Mouse (Mus musculus) urinary bladder, postnatal 4 days (tissue): Measurements from ENCODE around the gene Tpm1.

Experiments used
- DNase-seq, 2 experiments: peaks; one replicate each; pipeline ENCODE4 v3.0.0; 2021 to 2022; ENCODE audit warnings: low spot score in 2 of 2

Gene Tpm1

GRCm38 (mm10) chr9:67046881-67047605 lies 2.2 kb downstream of the Tpm1 start:
- DNase-seq: no peak

GRCm38 (mm10) chr9:67045966-67046602 lies 3.1 kb downstream of the Tpm1 start:
- DNase-seq: no peak

- no peak for DNase-seq
These were observed 3.9 kb downstream of the Tpm1 start for GRCm38 (mm10) chr9:67045306-67045675.

GRCm38 (mm10) chr9:67044551-67045305 lies 4.5 kb downstream of the Tpm1 start:
- peak in 1 of 2 experiments; percentile 54 for DNase-seq

- DNase-seq: peak; percentile 99
These were observed 5.7 kb downstream of the Tpm1 start for GRCm38 (mm10) chr9:67043231-67044199.

GRCm38 (mm10) chr9:67042813-67043207 lies 6.4 kb downstream of the Tpm1 start:
- DNase-seq: no peak

- DNase-seq: no peak
These were observed 7.1 kb downstream of the Tpm1 start for GRCm38 (mm10) chr9:67041840-67042812.

GRCm38 (mm10) chr9:67040963-67041839 lies 8.0 kb downstream of the Tpm1 start:
- DNase-seq: no peak

- DNase-seq: no peak
These were observed 9.3 kb downstream of the Tpm1 start for GRCm38 (mm10) chr9:67039867-67040266.

GRCm38 (mm10) chr9:67038686-67039085 lies 10.5 kb downstream of the Tpm1 start:
- DNase-seq: no peak

GRCm38 (mm10) chr9:67037666-67038065 lies 11.5 kb downstream of the Tpm1 start:
- no peak for DNase-seq

- no peak for DNase-seq
These were observed 12.6 kb downstream of the Tpm1 start for GRCm38 (mm10) chr9:67036527-67037118.

GRCm38 (mm10) chr9:67035957-67036451 lies 13.2 kb downstream of the Tpm1 start:
- no peak for DNase-seq

- DNase-seq: no peak
These were observed 14.5 kb downstream of the Tpm1 start for GRCm38 (mm10) chr9:67034677-67035076.

GRCm38 (mm10) chr9:67033016-67033415 lies 16.2 kb downstream of the Tpm1 start:
- no peak for DNase-seq

GRCm38 (mm10) chr9:67032611-67033010 lies 16.6 kb downstream of the Tpm1 start:
- DNase-seq: no peak

- no peak for DNase-seq
These were observed 19.7 kb downstream of the Tpm1 start for GRCm38 (mm10) chr9:67029518-67029917.

GRCm38 (mm10) chr9:67028929-67029328 lies 20.3 kb downstream of the Tpm1 start:
- no peak for DNase-seq
